Mouse (Mus musculus) embryo, embryonic 9.5 days (tissue): Measurements from ENCODE around the gene Ankrd2.
A peak's percentile ranks its signal among the peaks of the same experiment; 100 is the strongest.
"Not testable (repeated sequence)": the region's sequence is repeated elsewhere in the genome, so short reads cannot be mapped to it uniquely, and the experiment has no call there.

Experiments
- DNase-seq: peaks from one replicate; pipeline ENCODE4 v3.0.0-alpha.2; 2017; ENCODE audit errors: extremely low spot score

Ankrd2 gene

DNA sequence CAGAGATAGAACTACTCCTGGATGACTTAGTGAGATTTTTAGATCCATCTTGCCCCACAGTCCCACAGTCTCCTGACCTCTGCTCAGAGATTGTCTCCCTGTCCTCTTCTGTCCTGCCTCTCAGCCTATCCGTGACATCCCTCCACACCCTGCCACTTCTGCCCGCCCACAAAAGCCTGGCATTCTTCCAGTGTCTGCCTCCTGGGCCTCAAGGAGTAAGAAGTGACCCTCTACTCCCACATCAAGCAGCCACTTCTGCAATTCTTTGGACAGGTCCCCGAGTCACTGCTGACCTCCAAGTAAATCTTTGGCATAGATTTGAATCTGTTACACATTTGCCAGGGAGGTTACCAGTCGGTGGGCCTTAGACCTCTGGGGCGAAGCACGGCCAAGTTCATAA, 18.5 kb downstream of the Ankrd2 start:
- DNase-seq, result no peak

DNA sequence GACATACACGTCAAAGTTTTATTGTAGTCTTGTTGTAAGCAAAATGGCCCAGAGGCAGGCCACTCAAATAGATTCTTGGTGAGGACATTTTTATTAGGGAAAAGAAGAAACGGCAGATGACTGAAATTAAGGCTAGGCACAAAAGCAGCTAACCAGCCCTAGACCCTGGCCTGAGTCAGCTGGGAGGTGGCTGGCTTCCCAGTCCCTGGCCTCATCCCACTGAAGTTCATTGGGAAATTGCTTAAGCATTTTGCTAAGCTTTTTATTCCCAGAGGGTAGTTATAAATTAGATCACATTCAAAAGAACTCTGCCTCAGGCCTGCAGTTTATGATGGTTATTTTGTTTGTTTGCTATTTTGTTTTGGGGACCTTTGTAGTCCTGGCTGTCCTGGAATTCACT, 20.1 kb downstream of the Ankrd2 start:
- no peak for DNase-seq

DNA sequence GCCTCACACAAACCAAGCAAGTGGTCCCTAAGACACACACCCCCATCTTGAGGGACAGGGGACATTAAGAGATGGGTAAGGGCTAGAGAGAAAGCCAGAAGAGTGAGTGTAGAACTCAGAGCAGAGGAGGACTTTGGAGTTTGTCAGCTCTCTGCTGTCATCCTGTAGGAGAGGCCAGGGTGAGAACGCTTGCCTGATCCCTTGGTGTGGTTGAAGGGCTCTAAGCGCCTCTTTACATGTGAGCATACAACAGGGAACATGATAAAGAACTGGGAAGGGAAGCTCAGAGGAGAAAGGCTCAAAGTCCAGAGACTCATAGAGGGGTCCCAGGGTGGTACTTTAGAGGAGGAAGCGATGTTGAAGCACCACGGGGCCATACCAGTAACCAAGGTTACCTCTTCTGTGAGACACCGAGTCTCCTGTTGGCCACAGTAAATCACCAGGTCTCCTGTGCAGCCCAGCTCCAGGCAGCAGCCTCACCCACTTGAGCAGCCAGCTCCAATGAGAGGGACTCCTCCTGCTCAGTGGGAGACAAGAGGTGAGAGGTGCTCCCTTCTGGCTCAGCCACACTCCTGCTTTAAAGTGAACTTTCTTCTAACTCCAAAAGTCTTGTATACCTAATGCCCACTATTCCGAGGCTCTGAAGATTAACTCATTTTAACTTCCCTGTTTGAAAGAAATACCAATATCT, 21.1 kb downstream of the Ankrd2 start:
- no peak for DNase-seq

DNA sequence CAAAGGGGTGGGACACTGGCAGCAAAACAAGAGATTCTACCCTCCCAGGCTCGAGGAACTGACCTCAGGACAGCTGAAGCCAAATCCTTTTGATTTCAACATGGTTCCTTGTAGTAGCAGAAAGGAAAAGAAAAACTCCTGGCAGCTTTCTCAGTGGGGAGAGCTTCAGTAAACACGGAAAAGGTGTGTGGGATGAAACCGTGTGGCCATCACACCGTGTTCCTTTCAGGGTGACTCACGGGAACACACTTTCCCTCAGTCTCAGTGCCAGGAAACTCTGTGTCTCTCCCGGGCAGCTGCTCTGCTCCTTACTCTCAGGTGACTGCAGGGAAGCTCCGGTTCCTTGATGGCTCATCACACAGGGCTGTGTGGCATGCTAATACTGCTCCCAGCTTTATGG, 22.6 kb downstream of the Ankrd2 start:
- no peak for DNase-seq

DNA sequence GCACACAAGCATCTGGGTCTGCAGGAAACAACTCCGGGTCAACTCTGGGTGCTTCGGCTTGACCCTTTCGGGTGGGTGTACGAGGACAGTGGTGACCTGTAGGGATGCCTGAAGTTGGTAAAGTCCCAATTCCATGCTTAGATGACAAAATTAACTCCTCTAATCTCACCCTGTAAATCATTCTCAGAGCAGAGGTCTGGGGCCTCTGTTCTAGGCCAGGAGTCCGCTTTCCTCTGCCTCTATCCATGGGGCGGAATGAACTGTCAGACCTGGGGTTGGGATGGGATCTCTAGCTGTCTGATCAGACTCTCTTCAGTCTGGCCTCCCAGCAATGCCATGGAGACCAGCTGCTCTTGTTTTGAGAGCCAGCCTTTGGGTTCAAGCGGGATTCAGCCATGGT, 25.6 kb downstream of the Ankrd2 start:
- DNase-seq, result no peak

DNA sequence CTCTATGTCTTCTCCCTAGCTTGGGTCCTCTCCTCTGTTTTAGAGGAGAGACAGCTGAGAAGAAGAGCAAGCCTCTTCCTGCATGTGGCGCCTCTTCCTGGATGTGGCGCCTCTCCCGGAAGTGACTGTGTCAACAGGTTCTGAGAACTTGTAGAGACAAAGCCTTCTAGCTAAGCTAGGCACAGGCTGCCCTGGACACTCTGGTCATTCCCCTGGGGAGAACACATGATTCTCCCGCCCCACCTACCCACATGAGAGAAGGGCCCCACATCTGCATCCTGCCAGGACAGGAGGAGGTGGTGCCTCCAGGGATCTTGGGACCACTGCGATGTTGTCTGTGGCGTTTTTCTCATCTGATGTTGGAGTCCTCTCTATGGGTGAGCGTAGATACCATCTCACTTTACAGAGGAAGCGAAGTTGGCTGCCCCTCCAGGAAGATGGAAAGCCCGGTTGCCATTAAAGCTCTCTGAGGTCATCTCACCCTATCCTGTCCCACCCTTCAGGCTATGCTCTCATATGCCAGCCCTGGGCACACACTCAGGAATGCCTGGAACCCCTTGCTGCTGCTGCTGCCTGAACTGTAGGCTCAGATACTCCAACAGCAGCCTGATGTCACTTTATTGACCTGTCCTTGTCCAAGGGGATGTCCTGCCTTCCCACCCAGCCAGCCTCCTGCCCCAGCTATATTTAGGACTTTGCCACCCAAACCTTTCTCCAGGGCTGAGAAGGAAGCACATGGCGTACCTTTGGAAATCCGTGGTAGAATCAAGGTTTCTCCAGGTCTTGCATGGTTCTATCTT, 32.8 kb downstream of the Ankrd2 start:
- no peak for DNase-seq

DNA sequence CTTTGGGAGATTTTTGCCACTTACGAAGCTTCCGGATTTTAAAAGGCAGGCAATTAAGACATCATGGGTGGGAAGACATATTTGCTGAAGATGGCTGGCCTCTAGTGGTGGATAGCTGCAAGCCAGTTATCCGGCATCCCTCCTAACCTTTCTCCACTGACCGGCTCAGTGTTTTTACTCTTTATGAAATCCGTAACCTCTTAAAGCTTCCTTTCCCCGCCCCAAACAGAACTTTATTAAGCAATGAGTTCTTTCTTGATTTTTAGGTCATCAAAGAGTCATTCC, 33.4 kb downstream of the Ankrd2 start:
- no peak for DNase-seq

DNA sequence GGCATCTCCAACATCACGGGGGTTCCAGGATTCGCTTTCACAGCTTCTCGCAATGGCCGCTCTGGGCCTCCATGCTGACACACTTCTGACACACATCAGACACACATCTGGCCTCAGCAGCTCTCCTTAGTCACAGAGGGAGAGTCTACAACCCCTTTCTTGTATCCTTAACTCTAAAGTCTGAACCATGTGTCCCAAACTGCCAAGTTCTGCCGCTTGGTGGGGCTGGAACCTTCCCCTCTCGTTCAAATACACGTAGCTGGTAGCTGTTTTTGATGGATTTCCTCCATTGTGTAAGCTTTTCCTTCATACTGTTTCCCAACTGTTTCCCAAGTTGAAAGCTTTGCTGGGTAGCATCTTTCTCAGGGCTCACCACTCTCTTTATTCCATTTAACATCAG, 35.4 kb downstream of the Ankrd2 start:
- DNase-seq, result no peak

DNA sequence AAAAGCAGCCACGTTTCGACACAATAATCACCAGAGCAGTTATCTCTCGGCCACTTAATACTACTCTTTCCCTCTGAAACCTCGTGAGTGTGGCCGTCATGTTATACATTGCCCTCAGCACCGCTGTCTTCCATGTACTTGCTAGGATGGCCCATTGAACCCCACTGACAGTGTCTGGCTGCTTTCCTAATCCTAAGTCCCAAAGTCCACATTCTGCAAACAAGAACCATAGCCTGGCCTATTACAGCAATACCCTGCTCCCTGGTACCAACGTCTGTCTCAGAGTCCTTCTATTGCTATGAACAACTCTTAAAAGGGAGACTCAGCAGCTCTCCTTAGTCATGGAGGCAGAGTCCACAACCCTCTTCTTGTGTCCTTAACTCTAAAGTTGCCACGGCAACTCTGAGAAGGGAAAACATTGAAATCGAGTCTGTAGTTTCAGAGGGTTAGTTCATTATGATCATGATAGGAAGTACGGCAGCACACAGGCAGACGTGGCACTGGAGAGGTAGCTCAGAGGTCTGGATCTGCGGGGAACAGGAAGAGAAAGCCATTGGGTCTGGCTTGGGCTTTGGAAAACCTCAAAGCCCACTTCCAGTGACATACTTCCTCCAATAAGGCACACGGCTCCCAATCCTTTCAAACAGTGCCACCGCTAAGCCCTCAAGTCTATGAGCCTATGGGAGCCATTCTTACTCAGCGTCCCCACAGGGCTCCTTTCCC, 36.2 kb downstream of the Ankrd2 start:
- DNase-seq, result no peak

DNA sequence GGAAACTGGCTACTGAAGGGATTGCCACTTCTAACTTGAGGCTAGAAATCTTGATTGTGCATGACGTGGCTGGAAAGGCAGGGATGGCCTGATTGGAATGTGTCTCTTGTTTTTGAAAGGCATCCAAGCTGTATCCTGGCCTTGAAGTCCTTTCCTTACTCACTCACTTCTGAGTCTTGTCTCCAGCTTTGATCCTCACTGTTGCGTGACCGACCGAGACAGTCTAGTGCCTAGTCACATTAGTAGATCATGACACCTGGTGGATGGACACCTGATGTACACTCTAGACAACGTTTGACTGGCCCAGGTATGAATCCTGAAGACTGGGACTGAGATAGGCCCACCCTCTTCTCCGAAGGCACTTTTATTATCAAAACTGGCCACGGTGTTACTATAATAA, 37.0 kb downstream of the Ankrd2 start:
- no peak for DNase-seq

DNA sequence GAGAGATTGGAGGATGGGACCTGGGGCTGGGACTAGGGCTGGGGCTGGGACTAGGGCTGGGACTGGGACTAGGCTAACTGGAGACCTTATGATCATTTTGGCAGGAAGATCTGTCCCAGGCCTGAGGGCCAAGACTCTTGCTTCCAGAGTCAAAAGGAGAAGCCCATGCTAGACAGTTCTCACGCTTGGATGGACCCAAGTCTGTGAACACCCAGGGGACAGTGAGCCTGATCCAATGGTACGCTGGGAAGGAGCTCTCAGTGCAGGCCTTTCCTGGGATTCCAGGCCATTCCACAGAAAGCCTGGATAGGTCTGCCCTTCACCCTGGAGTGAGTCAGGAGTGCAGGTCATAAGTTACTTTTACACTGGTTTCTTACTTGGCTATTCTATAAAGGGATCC, 39.3 kb downstream of the Ankrd2 start:
- no peak for DNase-seq

DNA sequence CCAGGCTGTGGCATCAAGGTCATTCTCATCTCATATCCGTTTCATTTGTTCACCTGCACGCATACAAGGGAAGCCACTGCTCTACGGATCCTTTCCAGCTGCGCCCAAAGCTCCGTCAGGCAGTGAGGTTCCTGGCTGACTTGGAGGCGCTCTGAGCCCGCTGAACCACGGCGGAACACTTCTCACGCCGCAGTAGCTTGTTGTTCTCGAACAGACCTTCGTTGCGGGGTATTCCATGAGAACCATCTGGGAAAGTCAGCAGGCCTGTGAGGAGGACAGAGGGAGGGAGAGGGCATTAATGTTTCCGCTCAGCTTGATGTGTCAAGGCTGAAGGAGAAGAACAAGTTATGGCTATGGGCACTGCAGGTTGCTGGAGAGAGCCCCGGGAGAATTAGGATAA, 40.2 kb downstream of the Ankrd2 start:
- DNase-seq, result no peak

DNA sequence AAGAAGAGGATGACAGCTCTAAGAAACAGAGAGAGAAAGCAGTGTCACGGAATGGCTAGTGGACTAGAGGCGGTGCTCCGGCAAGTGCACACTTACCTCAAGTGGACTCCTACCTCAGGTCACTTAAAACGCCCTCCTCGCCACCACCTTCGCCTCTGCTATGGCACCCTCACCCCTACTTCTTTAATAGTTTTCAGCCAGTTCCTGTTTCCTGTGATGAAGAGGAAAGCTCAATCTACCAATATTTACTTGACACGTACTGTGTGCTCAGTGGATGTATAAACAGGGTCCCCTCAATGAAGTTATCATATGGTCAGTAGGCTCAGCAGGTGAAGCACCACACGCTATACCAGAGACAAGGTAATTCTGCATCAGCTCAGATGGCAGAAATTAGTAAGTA, 42.8 kb downstream of the Ankrd2 start:
- no peak for DNase-seq

DNA sequence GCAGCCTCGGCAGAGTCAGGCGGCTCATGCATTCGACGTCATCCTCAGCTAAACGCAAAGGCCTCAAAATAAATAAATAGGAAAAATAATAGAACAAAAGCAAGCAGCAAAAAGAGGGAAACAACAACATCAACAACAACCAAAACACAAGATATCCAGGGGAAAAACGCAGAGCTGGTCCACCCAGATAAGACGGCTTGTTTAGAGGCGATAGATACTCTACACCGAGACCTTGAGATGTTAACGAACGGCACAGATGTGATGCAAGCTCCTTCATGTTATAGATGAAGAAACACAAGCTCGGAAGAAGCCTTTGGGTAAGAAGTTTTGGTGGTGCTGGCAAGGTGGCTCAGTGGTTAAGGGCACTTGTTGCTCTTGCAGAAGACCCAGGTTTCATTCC, 43.2 kb downstream of the Ankrd2 start:
- no peak for DNase-seq

DNA sequence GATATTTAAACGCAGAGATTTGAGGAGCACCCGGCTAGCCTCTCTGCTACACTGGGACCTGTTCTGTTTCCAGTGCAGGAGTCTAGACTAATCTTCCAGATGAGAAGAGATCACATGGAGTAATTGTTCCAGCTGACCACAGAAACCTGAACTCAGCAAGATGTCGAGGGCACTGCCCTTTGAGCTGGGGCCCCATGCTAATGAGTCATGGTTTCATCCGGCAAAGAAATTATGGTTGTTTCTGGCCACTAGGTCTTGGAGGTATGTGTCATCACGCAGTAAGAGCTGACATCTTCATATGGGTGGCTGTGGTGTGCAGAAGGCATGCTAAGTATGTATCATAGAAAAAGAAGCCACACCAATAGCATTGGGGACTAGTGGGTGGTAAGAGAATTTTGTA, 44.1 kb downstream of the Ankrd2 start:
- DNase-seq, result no peak

DNA sequence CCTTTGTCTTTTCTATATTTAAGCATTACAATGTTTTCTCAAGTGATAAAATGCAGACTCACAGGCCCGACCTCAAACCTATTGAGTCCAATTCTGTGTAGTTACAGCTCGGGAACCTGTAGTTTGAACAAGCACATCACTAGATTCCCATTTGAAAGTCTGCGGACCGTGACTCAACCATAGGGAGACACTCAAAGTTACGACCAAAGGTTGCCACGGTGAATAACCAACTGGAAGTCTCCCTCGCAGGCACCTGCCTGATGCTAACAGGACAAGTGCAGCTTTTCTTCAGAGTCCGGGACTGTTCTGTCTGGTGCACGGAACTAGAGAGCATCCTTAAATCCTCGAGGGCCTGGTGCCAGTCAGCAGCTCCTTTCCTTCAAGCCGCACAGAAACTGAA, 44.7 kb downstream of the Ankrd2 start:
- no peak for DNase-seq

DNA sequence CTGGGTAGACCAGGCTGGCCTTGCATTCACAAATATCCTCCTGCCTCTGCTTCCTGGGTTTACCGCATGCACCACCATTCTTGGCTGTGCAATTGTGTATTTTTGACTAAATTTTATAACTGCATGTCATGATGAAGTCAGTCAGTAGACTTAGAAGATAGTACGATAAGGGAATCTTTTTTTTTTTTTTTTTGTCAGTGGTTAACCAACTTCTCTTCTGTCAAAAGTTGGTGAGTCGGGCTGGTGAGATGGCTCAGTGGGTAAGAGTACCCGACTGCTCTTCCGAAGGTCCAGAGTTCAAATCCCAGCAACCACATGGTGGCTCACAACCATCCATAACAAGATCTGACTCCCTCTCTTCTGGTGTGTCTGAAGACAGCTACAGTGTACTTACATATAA, 45.8 kb downstream of the Ankrd2 start:
- DNase-seq, result not testable (repeated sequence)

DNA sequence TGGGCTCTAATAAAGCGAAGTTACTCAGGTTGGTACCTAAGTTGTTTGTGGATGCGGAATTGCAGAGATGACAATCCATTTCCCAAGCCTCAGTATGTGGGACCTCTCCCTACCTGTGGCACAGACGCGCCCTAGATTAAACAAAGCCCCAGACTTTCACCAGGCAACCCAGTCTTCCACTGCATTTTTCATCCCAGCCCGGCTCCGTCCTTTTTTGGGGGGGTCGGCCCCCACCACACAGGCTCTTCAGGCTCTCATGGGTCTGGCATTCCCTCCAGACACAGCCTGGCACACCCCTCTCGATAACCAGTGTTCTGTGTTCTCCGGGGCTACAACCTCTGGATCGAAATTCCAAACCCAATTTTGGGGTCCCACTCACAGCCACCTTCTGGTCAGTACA, 49.9 kb downstream of the Ankrd2 start:
- DNase-seq, result no peak

DNA sequence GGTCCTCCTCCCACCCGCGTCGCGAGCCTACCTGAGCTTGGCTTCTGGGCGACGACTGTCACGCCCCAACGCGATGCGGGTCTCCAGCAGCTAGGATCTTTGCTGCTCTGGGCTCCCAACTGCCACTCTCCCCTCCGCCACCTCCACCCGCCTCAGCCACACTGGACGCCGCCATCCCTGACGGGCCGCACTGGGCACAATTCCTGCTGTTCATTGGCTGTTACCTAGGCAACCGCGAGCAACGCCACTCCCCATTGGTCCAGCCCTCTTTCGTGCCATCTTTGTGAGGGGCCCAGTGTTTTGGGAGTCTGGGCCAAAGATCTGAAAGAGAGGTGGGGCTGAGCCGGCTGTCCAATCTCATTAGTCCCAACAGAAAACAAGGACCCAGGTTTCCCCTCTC, 50.4 kb downstream of the Ankrd2 start, which contains the start of gene Morn4:
TSS of gene Morn4 (minus strand) at position 192 of the 400 bp plus-strand sequence.
- DNase-seq, result peak; percentile 95

DNA sequence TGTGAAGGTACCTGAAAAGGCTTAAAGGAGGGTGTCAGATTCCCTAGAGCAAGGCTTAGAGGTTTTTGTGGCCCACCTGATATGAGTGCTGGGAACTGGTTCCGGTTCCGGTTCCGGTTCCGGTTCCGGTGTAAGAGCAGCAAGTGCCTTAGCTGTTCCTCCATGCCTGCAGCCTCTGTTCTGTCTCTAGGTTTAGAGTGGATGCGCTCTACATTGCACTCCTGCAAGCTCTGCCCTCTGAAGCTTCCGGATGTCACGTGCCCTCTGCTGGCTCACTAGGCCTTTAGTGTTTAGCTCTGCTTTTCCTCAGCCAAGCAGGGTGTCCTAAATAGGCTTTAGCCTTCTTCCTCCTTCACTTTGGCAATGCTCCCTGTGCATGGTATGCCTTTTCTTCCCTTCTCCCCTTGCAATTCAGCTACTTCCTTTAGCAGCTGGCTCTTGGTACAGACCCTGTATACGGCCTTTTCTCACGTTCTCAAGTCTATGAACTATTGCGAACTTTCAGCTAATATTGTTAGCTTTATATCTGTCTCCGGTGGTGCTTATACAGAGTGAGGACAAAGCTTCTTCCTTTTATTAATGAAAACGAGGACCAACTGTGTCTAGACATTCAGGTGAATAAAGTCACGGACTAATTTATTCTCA, 53.4 kb downstream of the Ankrd2 start:
- DNase-seq, result peak; percentile 47

DNA sequence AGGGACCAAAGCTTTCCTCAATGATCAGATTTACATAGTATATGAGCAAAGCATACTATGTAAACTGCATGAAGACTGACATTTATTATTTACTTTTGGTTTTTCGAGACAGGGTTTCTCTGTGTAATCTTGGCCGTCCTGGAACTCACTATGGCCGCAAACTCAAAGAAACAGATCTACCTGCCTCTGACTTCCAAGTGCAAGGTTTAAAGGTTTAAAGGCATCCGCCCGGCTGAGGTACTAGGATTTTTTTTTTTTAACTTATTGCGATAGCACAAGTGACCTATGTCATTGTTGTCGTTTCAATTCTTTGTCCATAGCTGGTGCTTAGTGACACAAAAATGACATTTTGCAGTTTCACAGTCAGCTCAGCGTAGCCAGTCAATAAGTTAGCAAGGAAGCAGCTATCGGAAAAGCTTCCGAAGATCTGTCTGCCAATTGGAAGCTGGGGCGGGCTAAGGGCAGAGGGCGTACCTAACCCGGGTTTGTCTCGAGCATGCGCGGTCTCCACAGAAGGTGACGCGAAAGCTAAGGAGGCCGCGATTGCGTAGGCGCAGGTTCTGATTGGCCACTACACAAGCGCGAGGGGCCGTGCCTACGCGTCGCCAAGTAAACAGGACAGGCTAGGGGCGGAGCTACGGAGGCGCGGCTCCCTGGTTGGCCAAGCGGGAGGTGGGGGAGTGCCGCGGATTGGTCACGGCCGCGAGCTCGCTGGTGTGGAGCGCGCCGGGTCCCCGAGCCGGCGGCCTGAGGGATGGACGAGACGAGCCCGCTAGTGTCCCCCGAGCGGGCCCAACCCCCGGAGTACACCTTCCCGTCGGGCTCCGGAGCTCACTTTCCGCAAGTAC, 54.2 kb downstream of the Ankrd2 start, which contains the start of gene Pi4k2a:
TSS of gene Pi4k2a (plus strand) at position 723 of the 848 bp plus-strand sequence.
- DNase-seq, result peak; percentile 97
